Mouse (Mus musculus) c-Kit-negative CD71-positive TER-119-positive erythroid progenitor cells, embryonic 14.5 days (primary cell): ENCODE measurements around the gene Ptpra.
A peak's percentile ranks its signal among the peaks of the same experiment; 100 is the strongest.
"Not testable (repeated sequence)": the region's sequence is repeated elsewhere in the genome, so short reads cannot be mapped to it uniquely, and the experiment has no call there.

Source experiments
- DNase-seq: peaks from one replicate; pipeline ENCODE4 v3.0.0-alpha.2; 2013; ENCODE audit warnings: low read depth, low spot score

Gene Ptpra

GRCm38 (mm10) chr2:130556292-130556691 lies 106.2 kb downstream of the Ptpra start:
- DNase-seq: no peak

- DNase-seq: no peak
Measured at GRCm38 (mm10) chr2:130557462-130557861, 107.4 kb downstream of the Ptpra start.

GRCm38 (mm10) chr2:130558015-130558414 lies 107.9 kb downstream of the Ptpra start:
- no peak for DNase-seq

GRCm38 (mm10) chr2:130563212-130564055 lies 113.4 kb downstream of the Ptpra start, which contains the start of gene Mrps26:
Gene Mrps26 (plus strand): TSS chr2:130563742.
- peak; percentile 48 for DNase-seq

GRCm38 (mm10) chr2:130564063-130564462 lies 114.0 kb downstream of the Ptpra start:
- DNase-seq: no peak

- DNase-seq: no peak
Measured at GRCm38 (mm10) chr2:130564983-130565382, 114.9 kb downstream of the Ptpra start.

- DNase-seq: no peak
Measured at GRCm38 (mm10) chr2:130568921-130569320, 118.8 kb downstream of the Ptpra start.

- no peak for DNase-seq
Measured at GRCm38 (mm10) chr2:130569926-130570325, 119.8 kb downstream of the Ptpra start.

GRCm38 (mm10) chr2:130574960-130575359 lies 124.9 kb downstream of the Ptpra start:
- DNase-seq: no peak

GRCm38 (mm10) chr2:130575873-130576272 lies 125.8 kb downstream of the Ptpra start, which contains the start of gene Oxt:
Gene Oxt (plus strand): TSS chr2:130576173.
- DNase-seq: no peak

- DNase-seq: not testable (repeated sequence)
Measured at GRCm38 (mm10) chr2:130576564-130576963, 126.5 kb downstream of the Ptpra start.

- no peak for DNase-seq
Measured at GRCm38 (mm10) chr2:130577021-130577420, 126.9 kb downstream of the Ptpra start.

GRCm38 (mm10) chr2:130577632-130578031 lies 127.6 kb downstream of the Ptpra start:
- no peak for DNase-seq

- no peak for DNase-seq
Measured at GRCm38 (mm10) chr2:130578148-130578547, 128.1 kb downstream of the Ptpra start.

GRCm38 (mm10) chr2:130579791-130580190 lies 129.7 kb downstream of the Ptpra start:
- DNase-seq: no peak

GRCm38 (mm10) chr2:130581201-130581600 lies 131.1 kb downstream of the Ptpra start:
- DNase-seq: no peak

GRCm38 (mm10) chr2:130582552-130582951 lies 132.5 kb downstream of the Ptpra start, which contains the start of gene Avp:
Gene Avp (minus strand): TSS chr2:130582554.
- no peak for DNase-seq

- no peak for DNase-seq
Measured at GRCm38 (mm10) chr2:130583902-130584560, 134.0 kb downstream of the Ptpra start.

GRCm38 (mm10) chr2:130586016-130586415 lies 135.9 kb downstream of the Ptpra start:
- no peak for DNase-seq

GRCm38 (mm10) chr2:130588373-130588772 lies 138.3 kb downstream of the Ptpra start:
- no peak for DNase-seq

GRCm38 (mm10) chr2:130589157-130589556 lies 139.1 kb downstream of the Ptpra start:
- no peak for DNase-seq

GRCm38 (mm10) chr2:130589761-130590160 lies 139.7 kb downstream of the Ptpra start:
- DNase-seq: no peak

- DNase-seq: no peak
Measured at GRCm38 (mm10) chr2:130591016-130591415, 140.9 kb downstream of the Ptpra start.
